Mouse (Mus musculus): ENCODE results near the gene Sox5.

Gene Sox5

DNA sequence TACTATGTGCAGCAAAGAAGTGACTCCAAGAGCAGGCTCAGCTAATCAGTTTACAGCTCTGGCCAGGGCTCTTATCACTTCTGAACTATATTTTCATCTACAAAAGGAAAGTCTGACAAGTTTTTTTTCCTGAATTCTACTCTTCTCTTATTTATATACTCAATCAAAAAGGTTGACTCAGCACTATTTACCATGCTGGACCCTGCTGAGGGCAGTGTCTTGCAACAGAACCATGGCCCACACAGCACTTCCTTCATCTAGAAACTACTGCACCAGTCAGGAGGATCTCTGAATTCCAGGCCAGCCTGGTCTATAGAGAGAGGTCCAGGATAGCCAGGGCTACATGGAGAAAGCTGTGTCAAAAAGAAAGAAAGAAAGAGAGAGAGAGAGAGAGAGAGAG lies 771.5 kb downstream of the Sox5 start:
- no peak for DNase-seq

DNA sequence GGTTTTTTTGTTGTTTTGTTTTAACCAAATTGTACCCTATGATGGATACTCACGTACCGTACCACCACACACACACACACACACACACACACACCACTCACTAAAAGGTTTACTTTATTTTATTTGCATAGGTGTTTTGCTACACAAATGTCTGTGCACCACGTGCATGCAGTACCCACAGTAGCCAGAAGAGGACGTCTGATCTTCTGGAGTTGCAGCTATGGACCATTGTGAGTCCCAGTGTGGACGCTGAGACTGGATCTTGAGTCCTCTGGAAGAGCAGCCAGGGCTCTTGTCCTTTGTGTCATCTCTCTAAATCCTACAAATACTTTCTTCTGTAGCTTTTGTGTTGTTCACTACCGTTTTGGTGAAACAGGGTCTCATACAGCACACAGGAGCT lies 776.6 kb downstream of the Sox5 start:
- no peak for DNase-seq

DNA sequence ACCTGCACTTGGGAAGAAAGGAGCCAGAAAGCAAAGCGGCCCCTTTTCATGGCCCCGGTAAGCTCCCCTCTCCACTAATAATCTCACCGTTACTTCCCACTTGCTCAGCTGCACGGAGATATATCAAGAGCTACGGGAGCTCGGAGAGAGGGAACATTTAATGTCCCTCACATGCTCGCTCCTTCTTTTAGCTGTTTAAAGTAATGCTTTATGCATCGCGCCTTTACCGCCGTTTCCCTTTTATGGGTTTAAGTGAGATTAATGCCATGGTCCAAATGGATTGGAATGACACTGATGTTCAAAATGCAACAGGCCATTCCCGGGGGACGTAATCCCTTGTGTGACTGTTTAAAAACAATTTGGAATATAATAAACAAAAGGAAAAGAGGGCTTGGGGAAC lies 783.6 kb downstream of the Sox5 start:
- no peak for DNase-seq

DNA sequence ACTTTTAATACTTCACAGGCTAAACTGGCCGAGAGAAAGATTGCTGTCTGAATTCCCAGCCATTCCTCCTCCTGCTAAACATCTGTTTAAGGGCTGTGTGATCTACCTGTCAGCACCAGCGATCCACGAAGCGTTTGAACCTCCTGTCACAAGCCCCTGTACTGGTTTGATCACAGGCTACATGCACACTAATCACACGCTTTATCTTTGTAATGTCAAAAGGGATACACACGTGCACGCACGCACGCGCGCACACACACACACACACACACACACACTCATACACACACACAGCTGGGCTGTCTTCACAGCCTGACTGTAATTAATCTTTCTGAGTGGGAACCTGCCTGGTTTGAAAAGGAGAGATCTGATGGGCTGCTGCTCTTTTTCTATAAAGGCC lies 784.2 kb downstream of the Sox5 start:
- DNase-seq, result no peak

DNA sequence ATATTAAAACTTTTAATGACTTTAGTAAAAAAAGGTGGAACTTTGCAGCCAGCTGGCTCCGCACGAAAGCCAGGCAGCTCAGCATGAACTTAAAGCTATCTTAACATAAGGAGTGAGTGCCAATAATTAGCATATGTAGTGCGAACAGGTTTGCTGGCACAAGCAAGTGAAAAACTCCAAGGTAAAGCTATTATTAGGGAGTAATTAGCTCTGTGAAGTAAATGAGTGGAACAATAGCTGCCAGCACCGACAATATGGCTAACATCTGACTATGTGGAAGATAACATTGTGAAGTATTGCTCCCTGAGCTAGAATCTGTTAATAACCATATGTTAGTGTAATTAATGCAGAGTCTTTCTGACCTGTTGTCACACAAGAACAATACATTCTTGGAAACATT lies 786.7 kb downstream of the Sox5 start:
- DNase-seq, result no peak

DNA sequence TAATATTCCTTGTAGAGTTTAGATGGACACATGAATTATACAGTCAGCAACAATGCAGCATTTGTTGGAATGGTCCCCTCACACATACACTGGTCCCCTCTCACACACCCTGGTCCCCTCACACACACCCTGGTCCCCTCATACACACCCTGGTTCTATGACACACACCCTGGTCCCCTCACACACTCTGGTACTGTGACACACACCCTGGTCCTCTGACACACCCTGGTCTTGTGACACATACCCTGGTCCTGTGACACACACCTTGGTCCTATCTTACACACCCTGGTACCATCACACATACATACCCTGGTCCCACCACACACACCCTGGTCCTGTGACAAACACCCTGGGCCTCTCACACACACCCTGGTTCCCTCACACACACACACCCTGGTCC lies 794.2 kb downstream of the Sox5 start:
- DNase-seq, result no peak

DNA sequence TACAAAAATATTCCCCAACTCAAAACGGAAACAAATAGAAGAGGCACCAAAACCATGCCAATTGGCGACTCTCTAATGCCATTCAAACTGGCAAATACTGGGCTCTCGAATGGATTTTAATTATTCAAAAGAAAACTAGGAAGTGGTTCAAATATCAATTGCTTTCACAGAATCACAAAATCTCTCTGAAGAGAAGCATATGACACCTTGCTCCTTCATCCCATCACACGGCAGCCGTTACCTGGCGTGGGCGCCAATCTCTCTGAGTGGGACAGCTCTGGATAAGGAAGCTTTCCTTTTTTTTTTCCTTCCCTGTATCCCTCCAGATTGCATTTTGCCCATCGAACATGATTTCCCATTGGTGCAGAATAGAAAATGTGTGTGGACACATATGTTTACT lies 801.6 kb downstream of the Sox5 start:
- no peak for DNase-seq

DNA sequence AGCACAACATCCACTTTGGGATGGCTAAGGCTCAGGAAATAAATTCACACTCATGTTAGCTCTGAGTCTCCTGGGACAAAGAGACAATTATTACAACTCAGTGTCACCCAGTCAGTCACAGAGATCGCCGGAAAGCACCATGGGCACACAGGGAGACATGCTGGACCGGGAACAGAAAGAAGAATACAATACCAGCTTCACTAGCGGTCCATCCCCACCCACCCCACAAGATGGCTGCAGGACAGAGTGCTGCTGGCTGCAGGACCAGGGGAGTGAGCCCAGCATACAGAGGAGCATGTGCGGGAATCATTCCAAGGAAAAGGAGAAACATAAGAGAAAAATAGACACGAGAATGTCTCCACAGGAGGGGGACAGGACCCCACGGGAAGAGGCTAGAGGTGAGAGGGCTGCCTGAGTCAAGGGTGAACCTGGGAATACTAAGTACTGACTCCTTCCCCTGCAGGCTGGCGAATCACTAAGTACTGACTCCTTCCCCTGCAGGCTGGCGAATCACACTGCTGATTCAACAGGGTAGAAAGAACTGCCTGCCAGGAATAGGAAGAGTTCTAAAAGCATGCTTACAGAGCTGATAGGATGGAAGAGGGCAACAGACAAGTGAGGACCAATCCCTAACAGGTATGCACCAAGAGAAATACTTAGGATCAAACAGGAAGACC lies 813.9 kb downstream of the Sox5 start:
- DNase-seq, result no peak

DNA sequence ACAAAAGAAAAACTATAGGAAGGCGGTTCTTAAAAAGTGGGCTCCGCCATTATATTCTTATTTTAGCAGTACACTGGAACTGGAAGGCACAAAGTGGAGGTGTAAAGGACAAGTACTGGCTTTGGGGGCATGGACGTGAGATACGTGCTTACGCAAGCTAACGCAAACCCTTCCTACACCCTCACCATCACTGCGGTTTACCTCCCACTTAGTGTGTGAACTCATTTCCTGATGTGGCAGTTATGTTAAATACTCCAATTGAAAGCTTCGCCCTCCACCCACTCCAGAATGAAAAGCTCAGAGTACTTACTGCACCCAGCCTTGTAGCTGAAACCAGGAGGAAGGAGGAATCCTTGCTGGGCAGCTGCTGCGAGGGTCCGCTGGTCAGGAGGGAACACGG lies 821.3 kb downstream of the Sox5 start:
- DNase-seq, result no peak

DNA sequence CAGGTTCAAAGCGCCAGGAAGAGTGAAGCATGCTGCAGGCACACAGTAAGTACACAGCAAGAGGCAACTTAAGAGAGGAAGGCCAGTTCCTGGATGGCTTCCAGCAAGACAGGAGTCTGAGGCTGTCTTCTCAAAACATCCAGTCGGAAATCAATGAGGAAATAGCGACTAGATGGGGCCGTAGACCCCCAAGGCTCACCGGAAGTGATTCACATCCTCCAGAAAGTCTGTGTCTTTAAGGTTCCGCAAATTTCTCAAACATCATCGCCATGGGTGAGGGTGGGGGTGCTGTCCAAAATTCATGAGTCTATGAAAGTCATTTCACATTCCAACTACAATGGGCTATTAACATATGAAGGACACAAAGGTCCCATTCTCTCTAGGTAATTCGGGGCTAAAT lies 821.7 kb downstream of the Sox5 start:
- DNase-seq, result no peak

DNA sequence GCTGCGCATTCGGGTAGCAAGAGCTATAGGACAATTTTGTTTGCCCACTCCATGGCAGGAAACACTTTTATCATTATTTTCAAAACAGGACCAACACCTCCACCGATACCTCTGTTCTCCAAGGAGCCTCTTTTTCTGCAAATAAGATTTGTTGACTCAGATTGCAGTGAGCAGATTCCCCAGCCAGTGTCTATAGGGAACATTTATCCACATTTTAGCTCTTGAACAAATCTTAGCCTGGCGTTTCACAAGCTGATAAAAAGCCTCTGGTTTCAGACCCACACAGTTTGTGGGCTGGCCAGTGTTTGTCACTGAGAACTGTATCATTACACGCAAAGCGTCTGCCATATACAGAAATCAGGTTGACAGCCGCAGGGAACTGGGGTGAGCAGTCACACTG lies 823.4 kb downstream of the Sox5 start:
- no peak for DNase-seq

DNA sequence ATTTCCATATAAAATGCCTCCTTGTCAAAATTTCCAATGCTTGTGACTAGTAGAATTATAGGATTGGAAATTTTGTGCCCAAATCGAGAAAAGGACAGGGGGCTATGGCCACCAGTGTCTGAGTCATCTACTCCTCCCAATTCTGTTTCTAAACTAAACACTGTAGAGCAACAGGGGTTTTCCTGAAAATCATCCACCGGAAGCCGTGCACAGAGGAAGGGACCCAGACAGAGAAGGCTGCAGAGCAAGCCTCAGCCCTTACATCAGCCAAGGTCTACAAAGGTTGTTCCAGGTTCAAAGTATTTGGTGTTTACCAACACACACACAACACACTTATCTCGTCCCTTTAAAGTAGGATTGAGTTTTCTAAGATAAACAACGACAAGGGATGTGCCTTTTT lies 824.7 kb downstream of the Sox5 start:
- DNase-seq, result no peak

DNA sequence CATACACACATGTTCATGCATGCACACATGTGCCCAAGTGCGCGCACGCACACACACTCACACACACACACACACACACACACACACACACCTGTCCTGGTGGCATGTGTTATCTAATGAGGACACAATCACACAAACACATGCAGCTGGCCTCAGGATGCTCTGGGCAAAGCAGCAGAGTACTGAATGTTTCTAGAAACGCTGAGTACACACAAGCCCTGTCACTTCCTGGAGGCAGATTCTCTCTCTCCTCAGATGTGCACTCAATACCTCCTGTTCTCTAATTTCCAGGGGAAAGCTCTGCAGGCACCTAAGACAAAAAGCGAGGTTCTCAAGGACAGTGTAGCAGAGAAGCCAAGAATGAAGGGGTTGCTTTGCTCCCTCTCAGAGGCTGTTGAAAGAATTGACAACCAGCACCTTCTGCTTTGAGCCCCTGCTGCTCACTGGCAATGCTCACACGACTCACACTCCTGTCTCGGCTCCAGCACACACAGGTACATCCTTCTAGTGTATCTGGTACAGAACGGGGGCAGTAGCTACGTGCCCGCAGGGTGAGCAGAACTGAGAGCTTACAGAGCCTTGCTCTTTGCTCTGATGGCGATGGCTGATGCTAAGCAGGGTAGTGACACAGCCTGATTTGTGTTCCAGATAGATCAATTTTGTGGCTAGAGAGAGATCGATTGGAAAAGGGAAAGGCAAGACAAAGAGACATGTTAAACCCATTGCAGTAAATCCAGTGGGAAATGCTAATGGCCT lies 833.0 kb downstream of the Sox5 start:
- DNase-seq, result no peak

DNA sequence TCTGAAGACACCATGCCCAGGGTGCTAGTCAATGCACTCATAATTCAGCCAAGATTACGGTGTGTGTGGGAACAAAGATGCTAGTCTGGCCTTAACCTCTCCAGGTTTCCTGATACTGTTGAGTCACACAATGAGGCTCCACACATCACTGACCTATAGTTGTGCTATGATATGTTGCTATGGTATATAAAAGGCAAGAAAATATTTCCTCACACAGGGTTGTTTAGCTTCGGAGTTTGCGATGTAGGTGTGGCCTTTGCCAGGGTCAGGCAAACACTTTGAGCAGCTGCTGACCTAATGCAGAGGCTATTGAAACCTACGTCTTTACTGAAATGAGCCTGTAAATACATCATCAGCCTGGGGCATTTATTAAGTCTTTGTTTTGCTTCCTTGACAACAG lies 833.7 kb downstream of the Sox5 start:
- no peak for DNase-seq

DNA sequence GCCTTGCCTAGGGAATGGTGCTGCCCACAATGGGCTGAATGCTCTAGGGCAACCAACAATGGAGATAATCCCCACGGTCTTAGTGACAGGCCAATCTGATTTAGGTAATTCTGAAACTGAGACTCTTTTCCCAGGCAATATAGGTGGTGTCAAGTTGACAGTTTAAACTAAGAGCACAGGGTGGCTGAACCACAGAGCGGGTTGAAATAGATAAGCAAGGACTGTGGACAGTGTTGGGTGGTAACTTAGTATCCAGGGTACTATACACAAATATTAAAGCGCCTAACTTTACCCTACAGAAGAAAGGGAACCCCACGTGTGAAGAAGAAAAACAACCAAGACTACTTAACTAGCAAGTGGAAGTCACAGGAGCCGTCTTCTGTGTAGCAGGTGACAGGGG lies 838.7 kb downstream of the Sox5 start:
- DNase-seq, result no peak

DNA sequence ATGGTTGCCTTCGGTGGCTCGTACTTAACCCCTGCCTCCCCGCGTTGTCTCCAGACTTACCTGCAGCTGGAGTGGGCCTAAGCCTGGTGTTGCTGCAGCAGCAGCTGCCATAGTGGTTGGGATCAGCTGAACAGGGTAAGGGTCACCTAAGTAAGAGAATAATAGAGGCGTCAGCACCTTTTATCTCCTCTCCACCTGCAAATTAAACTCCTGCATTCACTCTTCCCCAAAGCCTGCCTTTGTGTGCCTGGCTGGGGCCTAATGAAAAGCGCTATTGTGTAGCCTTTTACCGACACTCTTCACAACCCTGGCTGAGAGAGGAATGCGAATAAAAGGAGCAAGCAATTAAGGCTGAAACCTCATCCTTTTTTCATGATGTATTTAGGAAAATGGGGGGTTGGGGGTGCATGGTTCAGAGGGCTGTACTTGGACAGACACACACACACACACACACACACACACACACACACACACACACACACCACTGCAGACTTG lies 840.4 kb downstream of the Sox5 start:
- DNase-seq, result no peak

DNA sequence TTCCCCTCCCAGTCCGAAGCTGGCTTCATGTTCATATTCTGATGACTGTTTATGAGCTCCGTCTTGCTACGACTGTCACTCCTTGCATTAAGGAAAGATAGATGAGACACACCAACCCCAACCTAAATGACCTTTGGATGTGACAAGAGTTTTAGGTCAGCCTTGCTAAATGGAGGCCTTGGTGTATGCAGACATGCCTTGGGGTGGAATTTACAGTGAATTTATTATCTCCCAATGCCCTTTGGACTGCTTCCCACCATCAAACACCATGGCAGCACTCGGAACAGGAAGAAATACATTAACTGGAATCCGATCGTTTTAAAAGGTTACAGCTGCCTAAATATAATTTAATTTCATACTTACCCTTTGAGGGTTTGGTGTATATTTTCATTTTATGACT lies 858.6 kb downstream of the Sox5 start:
- DNase-seq, result no peak

DNA sequence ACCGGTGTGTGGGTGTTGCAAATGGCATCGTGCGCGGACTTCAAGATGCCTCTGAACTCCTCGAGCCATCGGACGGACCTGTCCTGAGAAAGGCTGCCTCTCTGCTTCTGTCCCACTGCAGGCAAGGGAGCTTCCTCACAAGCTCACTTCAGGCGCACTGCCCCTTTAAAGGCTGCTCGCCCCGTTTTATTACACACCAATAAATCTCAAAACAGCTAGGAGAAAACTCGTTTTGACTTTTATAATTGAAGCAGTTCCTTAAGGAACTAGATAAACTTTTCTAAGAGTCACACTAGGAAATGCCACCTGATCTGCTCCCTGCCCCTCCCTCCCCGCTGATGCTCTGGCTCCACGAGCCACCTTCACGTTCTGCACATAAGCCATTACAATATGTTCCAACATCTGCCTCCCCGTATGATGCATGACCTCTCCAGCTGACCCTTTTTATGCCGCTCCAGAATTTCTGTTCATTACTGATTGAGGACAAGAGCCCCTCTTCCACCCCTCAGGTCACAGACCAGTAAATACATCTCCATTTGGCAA lies 863.3 kb downstream of the Sox5 start:
- DNase-seq, result no peak

DNA sequence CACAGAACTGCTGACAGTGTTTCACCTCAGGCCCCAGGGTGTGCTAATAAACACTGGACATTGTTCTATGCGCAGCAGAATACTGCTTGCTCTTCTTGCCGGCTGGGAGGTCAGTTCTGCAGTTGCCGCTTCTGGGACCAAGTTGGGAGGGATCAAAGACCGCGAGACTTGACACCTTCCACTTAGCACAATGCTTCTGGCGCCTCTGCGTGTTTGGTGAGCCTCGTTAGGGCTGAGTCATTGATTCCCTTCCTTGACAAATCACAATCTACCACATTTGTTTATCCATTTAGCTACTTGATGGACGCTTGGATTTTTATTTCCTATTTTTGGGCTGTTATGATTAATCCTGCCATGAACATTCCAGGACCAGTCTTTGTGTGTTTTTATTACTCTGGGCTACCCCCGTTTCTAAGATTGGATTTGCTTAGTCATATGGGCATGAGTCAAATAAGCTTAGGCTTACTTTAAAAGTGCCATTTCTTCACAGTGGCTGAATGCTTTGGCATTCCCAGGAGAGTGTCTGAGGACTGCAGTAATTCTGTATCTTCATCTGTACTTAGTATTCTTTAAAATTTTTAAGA lies 865.5 kb downstream of the Sox5 start:
- no peak for DNase-seq

DNA sequence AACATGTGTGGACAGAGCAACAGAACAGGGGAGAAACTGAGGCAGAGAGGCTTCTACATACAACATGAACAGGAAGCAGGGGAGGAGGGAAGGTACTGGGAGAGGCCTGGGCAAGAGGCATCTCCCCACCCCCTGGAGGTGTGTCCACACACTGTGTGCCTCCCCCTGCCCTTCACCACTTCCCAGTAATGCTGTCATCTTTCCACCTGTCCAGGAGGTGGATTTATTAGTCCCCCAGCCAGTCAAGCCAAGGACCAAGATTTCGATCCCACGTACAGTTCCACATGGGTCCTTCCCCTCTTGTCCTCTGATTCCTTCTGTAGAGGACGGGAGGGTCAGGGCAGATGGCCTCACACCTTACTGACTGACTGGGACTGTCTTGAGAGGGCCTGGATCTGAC lies 866.1 kb downstream of the Sox5 start:
- no peak for DNase-seq

DNA sequence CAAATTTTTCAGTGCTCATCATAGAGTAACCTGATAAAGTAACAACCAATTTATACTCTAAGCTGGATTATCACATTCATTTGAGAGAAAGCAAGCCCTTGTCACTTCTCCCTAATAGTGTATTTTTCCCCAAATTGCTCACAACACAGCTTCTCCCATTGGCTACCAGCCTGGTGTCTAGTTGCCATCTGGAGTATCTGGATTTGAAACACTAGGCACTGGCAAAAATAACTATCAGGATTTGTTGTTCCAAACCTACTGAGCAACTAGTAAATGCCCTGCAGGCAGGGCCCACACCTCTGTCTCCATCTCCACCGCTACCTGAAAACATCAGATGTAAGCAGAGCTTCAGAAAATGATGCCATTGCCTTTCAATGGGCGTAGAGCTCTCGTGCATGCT lies 869.5 kb downstream of the Sox5 start:
- DNase-seq, result no peak

DNA sequence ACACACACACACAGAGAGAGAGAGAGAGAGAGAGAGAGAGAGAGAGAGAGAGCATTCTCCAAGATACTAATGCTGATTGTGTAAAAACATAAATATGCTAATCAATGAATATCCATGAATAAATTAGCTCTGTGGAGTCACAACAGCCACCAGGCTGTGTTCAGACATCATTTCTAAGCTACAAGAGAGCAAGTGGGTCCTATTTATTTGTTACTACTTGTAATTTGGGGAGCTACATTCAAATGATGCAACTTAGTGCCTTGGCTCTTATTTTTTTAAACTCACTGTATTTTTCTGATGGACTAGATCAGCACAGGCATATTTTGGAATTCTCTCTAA lies 877.1 kb downstream of the Sox5 start:
- no peak for DNase-seq

DNA sequence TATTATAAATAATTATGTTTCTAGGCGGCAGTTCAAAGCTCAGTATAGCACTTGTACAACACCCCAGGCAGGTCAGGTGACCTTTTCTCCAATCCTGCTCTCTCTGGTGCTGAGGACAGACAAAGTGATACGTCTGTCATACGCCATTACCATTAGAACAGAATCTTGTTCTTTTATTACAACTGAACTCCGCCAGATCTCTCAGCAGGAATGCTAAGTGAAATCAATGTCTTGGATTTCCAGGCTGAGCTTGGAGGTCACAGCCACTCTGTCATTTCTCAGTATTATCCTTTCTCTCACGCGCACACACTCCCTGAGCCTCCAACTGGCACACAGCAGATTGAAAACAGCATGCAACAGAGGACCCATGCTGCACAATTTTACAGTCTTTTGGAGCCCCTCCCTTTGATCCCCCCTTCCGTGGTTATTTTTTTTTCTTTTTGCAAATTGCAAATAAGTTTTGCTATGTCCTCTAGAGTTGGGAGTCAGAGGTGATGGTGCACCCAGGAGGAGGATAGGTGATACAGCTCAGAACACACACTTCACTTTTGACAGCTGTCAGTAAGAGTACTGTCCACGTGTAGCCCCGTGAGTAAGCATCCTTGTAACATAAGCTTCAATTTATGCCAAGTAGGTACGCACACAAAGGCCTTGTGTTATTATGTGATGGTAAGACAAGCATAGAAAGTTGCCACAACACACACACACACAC lies 877.6 kb downstream of the Sox5 start:
- no peak for DNase-seq

DNA sequence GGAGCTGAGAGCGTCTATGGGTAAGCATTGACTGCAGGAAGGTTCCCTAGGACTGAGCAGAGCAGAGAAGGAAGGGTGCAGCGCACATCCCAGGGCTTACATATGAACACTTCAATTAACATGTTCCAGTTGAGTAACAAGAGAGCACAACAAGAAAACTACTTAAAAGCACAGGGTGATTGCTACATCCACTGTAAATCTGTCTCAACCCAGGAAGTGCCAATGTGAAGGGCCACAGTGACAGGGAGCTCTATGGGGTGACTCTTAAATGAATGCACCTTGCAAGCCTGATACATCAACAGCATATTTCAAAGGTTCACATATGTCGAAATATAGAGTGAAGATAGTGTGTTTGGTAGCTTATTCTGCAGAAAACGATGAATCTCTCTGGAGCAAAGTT lies 880.9 kb downstream of the Sox5 start:
- no peak for DNase-seq

Data from liver (tissue).